Mouse (Mus musculus): ENCODE results near the gene A430078G23Rik.

DNA sequence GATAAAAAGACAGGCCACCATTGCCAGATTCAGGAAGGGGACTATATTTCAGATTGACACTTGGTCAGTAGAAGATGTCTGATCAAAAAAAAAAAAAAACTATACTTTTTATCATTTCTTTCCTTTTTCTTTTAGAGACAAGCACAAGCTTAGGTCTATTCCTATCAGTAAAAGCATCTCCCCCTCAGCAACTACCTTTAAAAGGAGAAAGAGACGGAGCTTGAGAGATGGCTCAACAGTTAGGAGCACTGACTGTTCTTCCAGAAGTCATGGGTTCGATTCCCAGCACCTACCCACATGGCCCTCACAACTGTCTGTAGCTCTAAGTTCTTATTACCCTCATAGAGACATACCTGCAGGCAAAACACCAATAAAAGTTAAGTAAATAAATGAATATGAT is 38.9 kb upstream of the A430078G23Rik start:
- TF ChIP-seq CTCF (IDR thresholded peaks at IDR 0.05; ENCODE audit: low read depth) (no peak), EP300 (optimal IDR thresholded peaks at IDR 0.05) (no peak)

Measured in stomach, postnatal 0 days (tissue).